Mouse (Mus musculus) forebrain, embryonic 10.5 days (tissue): Measurements from ENCODE around the gene Stpg4. TPM values are rescaled to one million over a fixed set of nuclear protein-coding genes. Genes with fewer than 3 reads are reported as not detected.

ENCODE experiments used
- DNase-seq: peaks from one replicate; pipeline ENCODE4 v3.0.0-alpha.2; 2017; ENCODE audit warnings: low spot score; ENCODE audit errors: extremely low spot score
- H3K27ac ChIP-seq: fragments of 300-500 bp; sonication (generic); 2 replicates; pipeline ENCODE4 v1.5.1; 2016; ENCODE audit warnings: mild to moderate bottlenecking
- H3K27me3 ChIP-seq: fragments of 300-500 bp; sonication (generic); 2 replicates; pipeline ENCODE4 v1.6.1; 2016; ENCODE audit warnings: mild to moderate bottlenecking; ENCODE audit not compliant: poor library complexity, severe bottlenecking
- H3K36me3 ChIP-seq: fragments of 300-500 bp; sonication (generic); replicated peaks from 2 replicates; pipeline ENCODE4 v1.6.1; 2016; ENCODE audit warnings: mild to moderate bottlenecking, moderate library complexity
- H3K4me1 ChIP-seq: fragments of 300-500 bp; sonication (generic); 2 replicates; pipeline ENCODE4 v1.6.1; 2016
- H3K4me3 ChIP-seq: fragments of 300-500 bp; sonication (generic); 2 replicates; pipeline ENCODE4 v1.5.1; 2016; ENCODE audit warnings: mild to moderate bottlenecking, moderate library complexity
- H3K9me3 ChIP-seq: fragments of 300-500 bp; sonication (generic); 2 replicates; pipeline ENCODE4 v1.6.1; 2016; ENCODE audit warnings: mild to moderate bottlenecking, moderate library complexity
- WGBS: fragments of 180-500 bp; shearing (Covaris S2); methylation state at CpG from one replicate; pipeline ENCODE4 v1.1.7; 2016; 5-methylcytosine and 5-hydroxymethylcytosine counted together
- polyA plus RNA-seq: library from polyadenylated mRNA; unstranded; fragments of >200 nt; fragmentation: Nextera tagmentation; extraction: Ambion mirVana; gene quantifications from 2 replicates; pipeline ENCODE4 v1.2.1, GENCODE M21; 2016

Stpg4 gene
- polyA plus RNA-seq, 1 experiment from 2014 or later = not detected

DNA sequence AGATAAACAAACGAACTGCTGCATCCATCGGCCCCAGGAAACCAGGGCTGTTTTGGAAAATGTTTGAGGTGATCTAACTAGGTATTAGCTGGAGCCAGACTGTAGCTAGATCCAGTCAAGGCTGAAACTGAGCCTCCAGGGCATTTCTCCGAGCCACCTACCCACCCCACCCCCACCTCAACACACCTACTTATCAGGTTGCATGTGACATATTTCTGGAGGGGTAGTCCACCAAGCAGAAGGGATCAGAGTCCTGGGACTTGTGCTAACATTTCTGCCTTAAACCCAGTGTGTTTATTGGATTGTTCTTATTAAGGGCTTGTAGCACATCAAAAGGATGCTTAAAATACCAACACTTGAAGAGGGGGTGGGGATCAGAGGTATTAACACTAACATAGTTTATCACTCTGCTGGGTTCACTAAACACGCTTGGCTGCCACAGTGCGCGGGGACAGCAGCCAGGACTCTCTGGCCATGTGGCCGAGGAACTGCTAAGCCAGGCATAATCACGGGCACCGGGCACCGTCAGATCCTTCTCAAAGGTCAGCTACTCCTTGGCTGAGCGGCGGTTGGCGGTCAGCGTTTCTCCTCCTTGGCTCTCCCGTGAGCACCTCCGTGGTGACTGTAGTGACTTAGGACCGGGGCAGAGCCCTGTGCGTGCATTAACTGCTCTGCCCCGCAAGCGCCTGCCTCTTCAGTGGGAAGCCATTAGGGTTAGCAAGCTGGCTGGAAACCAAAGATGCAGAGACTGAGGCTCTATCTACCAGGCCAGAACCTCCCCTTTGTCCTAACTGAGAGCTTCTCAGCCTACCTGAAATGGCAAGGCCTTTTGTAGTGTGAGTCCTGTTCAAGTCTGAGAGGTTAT, 76.1 kb downstream of the Stpg4 start:
- Histone ChIP-seq H3K4me3 (no peak overlapping the region), H3K27me3 (no peaks in the 10 kb centered on the region), H3K4me1 (peaks cover 73% of the 10 kb centered on the region), H3K27ac (peak overlapping the region; percentile 81), H3K9me3 (no peaks in the 10 kb centered on the region), H3K36me3 (no peaks in the 10 kb centered on the region)
- no peak for DNase-seq
- WGBS = 38% methylated on average over 20 of the region's 20 CpGs

DNA sequence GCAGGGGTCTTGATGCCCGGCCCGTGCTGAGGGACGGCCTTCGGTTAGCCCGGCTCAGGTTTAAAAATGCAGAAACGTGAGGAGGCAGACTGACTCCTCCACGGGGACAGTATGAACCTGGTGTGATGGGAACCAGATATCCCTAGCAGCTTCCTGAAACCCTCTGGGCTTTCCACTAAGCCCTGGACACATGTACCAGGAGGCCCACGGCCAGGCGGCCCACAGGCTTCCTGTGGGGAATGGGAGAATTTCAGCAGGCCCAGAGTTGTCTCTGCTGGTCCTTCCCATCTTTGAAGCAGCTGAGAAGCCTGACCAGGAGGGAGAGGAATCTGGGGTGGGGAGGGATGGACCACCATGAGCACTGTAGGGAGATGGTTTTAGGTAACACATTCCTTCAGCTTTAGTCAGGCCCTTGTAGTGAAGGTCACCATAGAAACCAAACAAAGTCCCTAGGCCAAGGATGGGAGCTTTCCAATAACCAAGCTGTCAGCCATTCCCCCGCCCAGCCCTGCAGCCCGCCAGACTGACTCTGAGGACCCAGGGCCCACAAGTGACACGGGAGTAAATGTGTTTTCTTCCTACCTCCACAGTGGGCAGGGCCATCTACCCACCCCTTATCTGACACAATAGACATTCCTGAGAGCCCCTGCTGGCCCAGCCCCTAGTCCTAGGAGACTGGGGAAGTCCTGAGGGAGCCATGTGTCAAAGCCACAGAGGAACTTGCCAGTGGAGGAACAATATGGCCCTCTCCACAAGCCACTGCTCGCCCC, 76.9 kb downstream of the Stpg4 start:
- 59% methylated on average over 13 of the region's 13 CpGs for WGBS
- peaks cover 72% of the 10 kb centered on the region for H3K4me1 ChIP-seq
- H3K4me3 ChIP-seq = no peak overlapping the region
- no peaks in the 10 kb centered on the region for H3K27me3 ChIP-seq
- no peaks in the 10 kb centered on the region for H3K36me3 ChIP-seq
- no peaks in the 10 kb centered on the region for H3K9me3 ChIP-seq
- peak; percentile 41 for DNase-seq
- H3K27ac ChIP-seq = peak overlapping the region; percentile 81

DNA sequence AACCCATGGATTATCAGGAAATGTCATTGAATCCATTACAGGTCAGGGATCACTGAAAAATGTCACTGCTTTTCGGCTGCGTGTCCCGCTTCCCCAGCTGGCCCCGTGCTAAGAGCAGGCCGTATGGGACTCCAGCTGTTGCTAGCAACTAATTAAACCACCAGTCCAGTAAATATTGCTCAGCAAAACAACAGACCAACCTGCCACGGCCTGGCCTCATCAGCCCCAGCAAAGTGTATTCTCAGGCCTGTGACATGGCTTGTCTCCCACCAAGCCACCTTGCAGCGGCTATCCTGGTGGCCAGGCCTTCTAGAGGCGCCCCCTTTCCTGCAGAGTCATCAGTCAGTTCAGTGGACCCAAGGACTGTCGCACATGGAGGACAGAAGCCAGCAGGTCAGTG, 78.0 kb downstream of the Stpg4 start:
- Histone ChIP-seq H3K4me3 (no peak overlapping the region), H3K36me3 (no peaks in the 10 kb centered on the region), H3K9me3 (no peaks in the 10 kb centered on the region), H3K27me3 (no peaks in the 10 kb centered on the region), H3K4me1 (peaks cover 82% of the 10 kb centered on the region), H3K27ac (peak overlapping the region; percentile 81)
- 82% methylated on average over 9 of the region's 9 CpGs for WGBS
- no peak for DNase-seq

DNA sequence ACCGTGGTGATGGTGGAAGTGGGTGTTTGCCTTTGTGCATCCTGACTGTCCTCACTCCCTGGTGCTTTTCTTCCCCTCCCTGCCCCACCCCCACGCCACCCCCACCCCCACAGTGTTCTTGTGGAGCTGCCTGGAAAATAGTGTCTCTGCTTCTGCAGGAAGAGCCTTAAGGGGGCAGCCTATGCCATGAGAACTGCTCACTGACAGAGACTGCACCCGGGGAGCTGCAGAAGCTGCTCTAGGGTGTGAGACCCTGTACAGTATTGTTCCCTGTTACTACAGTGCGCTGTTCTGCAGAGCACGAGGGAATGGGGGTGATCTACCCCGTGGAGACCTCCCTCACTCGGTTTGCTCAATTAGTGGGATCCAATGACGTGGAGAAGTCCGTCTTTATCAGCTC, 78.5 kb downstream of the Stpg4 start:
- H3K4me3 ChIP-seq = no peak overlapping the region
- H3K36me3 ChIP-seq = no peaks in the 10 kb centered on the region
- H3K27me3 ChIP-seq = no peaks in the 10 kb centered on the region
- no peaks in the 10 kb centered on the region for H3K9me3 ChIP-seq
- H3K4me1 ChIP-seq = peaks cover 82% of the 10 kb centered on the region
- 28% methylated on average over 9 of the region's 9 CpGs for WGBS
- no peak for DNase-seq
- H3K27ac ChIP-seq = peak overlapping the region; percentile 65

DNA sequence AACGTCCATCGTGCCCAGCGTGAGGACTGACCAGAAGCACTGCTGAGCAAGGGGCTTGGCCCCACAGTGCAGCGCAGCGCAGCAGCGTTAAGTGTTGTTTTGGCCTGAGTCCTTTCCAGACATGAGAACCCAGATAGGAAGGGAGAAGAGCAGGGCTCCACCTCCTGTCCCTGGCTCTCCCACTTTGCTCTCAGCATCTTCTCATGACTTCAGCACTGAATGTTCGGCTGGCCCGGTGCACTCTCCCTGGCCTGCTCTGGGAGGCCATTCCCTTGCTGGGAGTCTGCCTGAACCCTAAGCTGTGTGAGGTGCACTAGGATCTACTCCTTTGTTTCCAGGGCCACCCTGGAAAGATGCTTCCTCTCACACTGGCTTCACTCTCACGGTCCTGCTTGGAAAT, 79.2 kb downstream of the Stpg4 start:
- Histone ChIP-seq H3K27me3 (no peaks in the 10 kb centered on the region), H3K4me3 (no peak overlapping the region), H3K4me1 (peaks cover 76% of the 10 kb centered on the region), H3K36me3 (no peaks in the 10 kb centered on the region), H3K9me3 (no peaks in the 10 kb centered on the region), H3K27ac (peak overlapping the region; percentile 65)
- no peak for DNase-seq
- 41% methylated on average over 9 of the region's 9 CpGs for WGBS

DNA sequence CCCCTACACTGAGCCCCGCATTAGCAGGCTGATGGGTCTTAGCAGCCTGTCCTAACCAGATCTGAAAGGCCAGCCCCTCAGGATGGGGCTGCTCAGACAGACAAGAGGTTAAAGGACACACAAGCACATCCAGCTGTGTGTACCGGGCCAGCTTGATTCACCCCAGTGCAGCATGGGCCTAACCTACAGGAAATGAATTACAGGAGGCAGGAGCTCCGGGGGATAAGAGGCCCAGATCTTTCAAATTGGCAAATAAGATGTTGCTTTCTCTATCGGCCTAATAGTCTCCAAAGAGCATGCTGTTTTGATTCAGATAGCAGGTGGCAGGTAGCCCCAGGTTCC, 82.3 kb downstream of the Stpg4 start:
- Histone ChIP-seq H3K4me1 (peaks cover 53% of the 10 kb centered on the region), H3K9me3 (no peaks in the 10 kb centered on the region), H3K4me3 (no peak overlapping the region), H3K27me3 (no peaks in the 10 kb centered on the region), H3K27ac (no peak overlapping the region), H3K36me3 (no peaks in the 10 kb centered on the region)
- DNase-seq = no peak
- 51% methylated on average over 4 of the region's 4 CpGs for WGBS

DNA sequence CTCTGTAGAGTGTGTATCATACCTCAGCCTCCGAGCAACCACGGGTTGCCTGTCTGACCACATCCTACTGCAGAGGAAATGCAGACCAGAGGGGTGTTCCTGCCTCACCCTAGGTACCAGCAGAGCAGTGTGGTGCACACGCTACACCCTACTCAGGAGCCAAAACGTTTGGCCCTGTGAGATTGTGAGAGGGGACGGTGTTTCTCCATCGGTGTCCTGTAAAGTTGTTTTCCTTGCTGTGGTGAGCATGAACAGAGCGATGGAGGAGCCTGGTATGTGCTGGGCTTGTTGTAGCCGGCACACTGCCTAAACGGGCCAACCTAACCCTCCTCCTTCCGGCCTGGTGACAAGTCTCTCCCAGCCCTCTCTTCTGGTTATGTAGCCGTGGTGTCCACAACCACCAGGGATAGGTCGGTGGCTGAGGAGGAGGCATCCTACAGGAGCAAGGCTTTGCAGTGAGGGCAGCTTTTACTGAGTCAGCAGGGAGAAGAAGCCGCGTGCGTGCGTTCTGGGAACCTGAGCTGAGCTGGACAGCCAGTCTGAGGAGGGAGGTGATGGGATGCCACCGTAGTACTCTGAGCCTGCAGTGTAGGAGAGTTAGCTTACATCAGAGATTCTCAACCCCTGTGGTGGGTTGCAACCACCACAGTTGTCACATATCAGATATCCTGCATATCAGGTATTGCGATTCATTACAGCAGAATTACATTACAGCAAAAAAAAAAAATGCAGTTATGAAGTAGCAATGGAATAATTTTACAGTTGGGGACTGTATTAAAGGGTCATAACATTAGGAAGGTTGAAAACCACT, 82.9 kb downstream of the Stpg4 start:
- WGBS = 76% methylated on average over 18 of the region's 18 CpGs

DNA sequence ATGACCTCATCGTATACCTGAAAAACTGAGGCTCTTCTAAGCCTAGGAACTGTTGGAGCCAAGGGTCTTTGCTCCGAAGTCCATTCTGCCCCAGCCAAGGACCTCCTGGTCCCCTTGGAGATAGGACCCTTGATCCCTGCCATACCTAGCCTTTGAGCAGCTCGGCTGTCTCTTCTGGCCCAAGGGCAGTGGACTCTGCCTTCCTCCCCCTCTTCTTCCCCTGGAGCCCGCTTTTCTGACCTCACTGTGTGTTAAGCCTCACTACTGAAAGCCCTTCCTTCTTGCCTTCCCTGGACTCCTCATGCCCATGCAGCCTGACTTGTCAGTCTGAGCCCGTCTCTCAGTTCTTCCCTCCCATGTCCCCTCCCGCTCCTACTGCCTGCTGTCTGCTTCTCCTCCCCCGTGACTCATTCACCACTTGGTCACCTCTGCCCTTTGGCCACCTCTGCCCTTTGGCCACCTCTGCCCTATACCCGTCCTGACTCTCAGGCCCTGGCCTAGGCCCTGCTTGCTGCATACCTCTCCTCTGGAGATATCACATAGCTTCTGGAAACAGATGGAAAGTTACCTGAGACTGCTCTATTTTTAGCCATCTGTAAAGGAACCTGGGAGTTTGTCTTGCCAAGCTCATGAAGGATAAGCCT, 84.4 kb downstream of the Stpg4 start:
- no peaks in the 10 kb centered on the region for H3K27me3 ChIP-seq
- 0 out of 2 replicates have a peak overlapping the region, but pooled peaks have one; percentile 13 for H3K27ac ChIP-seq
- H3K36me3 ChIP-seq = no peaks in the 10 kb centered on the region
- H3K4me1 ChIP-seq = peaks cover 32% of the 10 kb centered on the region
- no peaks in the 10 kb centered on the region; the same call in 1 of the 2 replicates for H3K9me3 ChIP-seq
- DNase-seq = no peak
- H3K4me3 ChIP-seq = no peak overlapping the region
- 68% methylated on average over 8 of the region's 8 CpGs for WGBS

More for the DNA sequence above, 82.9 kb downstream of the Stpg4 start:
- peaks cover 47% of the 10 kb centered on the region for H3K4me1 ChIP-seq
- H3K9me3 ChIP-seq = no peaks in the 10 kb centered on the region
- no peak overlapping the region for H3K4me3 ChIP-seq
- H3K27ac ChIP-seq = peak overlapping the region; percentile 44
- no peaks in the 10 kb centered on the region for H3K36me3 ChIP-seq
- no peaks in the 10 kb centered on the region for H3K27me3 ChIP-seq
- no peak for DNase-seq

Other genes starting within 250 kb of the Stpg4 start
- 72.8 and 74.5 TPM in 2 replicates for gene Mcfd2, start 161.8 kb downstream of the Stpg4 start, polyA plus RNA-seq
- 2.9 and 3.9 TPM in 2 replicates for gene Ttc7, start 144.9 kb downstream of the Stpg4 start, polyA plus RNA-seq
- gene Calm2, start 19.2 kb upstream of the Stpg4 start, polyA plus RNA-seq = 1,161 and 1,233 TPM in 2 replicates
- gene Epcam, start 208.2 kb upstream of the Stpg4 start, polyA plus RNA-seq = 35.7 and 41.7 TPM in 2 replicates
- gene Msh2, start 244.6 kb upstream of the Stpg4 start, polyA plus RNA-seq = 146 and 150 TPM in 2 replicates